Mouse (Mus musculus): ENCODE measurements around the gene Katna1. TPM values are rescaled to one million over a fixed set of nuclear protein-coding genes. Genes with fewer than 3 reads are reported as not detected.
"Not testable (repeated sequence)": the region's sequence is repeated elsewhere in the genome, so short reads cannot be mapped to it uniquely, and the experiment has no call there.

Katna1 gene
- polyA plus RNA-seq, 1 experiment from 2014 or later, result 45.5 TPM

DNA sequence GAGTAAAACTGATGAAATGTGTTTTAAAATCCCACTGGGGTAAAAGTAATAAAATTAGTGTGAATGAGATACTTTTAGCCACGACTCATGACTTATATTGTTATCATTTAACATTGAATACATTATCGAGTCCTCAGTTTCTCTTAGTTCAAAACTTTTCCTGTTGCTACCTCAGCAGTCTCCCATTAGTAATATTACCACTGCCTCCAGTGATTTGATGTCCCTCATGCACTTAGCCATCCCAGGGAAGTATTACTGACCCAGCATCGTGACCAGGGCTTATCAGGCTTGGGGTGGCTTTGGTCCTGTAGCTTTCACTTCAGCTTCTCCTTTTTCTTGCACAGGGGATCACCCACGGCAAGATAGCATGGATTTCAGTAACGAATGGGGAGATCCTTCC lies 15.7 kb upstream of the Katna1 start:
- Histone ChIP-seq H3K27me3 (ENCODE audit: control insufficient read depth, insufficient read depth, low read length) (no peaks in the 10 kb centered on the region), H3K36me3 (ENCODE audit: control insufficient read depth, insufficient read depth) (peaks cover 61% of the 10 kb centered on the region), H3K9ac (ENCODE audit: low read length) (no peak overlapping the region), H3K4me1 (ENCODE audit: control insufficient read depth, insufficient read depth, low read length) (no peaks in the 10 kb centered on the region), H3K4me2 (ENCODE audit: low read depth, low read length) (no peak overlapping the region), H3K9me3 (replicated peaks; ENCODE audit: control insufficient read depth, low read length) (no peaks in the 10 kb centered on the region), H3K4me3 (ENCODE audit: low read length) (no peak overlapping the region), H3K27ac (ENCODE audit: low read length) (no peak overlapping the region)
- WGBS, result 87% methylated on average over 5 of the region's 5 CpGs
- ATAC-seq (replicated peaks; ENCODE audit: extremely low read depth, insufficient read depth, low FRiP score), result no peak

DNA sequence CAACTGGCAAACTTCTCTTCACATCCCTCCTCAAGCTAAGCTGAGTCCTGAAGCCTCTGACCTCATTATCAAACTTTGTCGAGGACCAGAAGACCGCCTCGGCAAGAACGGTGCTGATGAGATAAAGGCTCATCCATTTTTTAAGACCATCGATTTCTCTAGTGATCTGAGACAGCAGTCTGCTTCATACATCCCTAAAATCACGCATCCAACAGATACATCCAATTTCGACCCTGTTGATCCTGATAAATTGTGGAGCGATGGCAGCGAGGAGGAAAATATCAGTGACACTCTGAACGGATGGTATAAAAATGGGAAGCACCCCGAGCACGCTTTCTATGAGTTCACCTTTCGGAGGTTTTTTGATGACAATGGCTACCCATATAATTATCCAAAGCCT lies 13.3 kb upstream of the Katna1 start:
- Histone ChIP-seq H3K9ac (ENCODE audit: low read length) (no peak overlapping the region), H3K4me1 (ENCODE audit: control insufficient read depth, insufficient read depth, low read length) (no peaks in the 10 kb centered on the region), H3K9me3 (replicated peaks; ENCODE audit: control insufficient read depth, low read length) (no peaks in the 10 kb centered on the region), H3K36me3 (ENCODE audit: control insufficient read depth, insufficient read depth) (peaks cover 54% of the 10 kb centered on the region), H3K27ac (ENCODE audit: low read length) (no peak overlapping the region), H3K4me3 (ENCODE audit: low read length) (no peak overlapping the region), H3K4me2 (ENCODE audit: low read depth, low read length) (no peak overlapping the region), H3K27me3 (ENCODE audit: control insufficient read depth, insufficient read depth, low read length) (no peaks in the 10 kb centered on the region)
- WGBS, result 82% methylated on average over 13 of the region's 13 CpGs
- no peak for ATAC-seq (replicated peaks; ENCODE audit: extremely low read depth, insufficient read depth, low FRiP score)

DNA sequence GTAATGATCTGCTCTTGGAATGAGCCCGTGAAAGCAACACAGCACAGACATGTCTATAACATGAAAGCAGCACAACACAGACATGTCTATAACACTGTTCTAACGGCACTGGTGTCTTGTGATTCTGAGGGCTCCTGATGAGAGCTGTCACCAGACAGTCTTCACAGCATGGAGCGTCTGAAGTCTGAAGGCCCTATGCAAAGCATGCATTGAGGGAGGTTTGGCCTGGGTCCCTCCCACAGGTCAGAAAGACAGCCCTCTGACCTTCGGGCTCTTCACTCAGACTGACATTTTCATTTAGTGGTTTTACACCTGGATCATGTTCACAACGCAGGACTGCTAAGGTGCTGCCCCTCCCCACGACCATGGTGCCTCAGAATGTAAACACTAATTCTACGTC lies 10.7 kb upstream of the Katna1 start:
- H3K27me3 ChIP-seq (ENCODE audit: control insufficient read depth, insufficient read depth, low read length), result no peaks in the 10 kb centered on the region
- H3K4me3 ChIP-seq (ENCODE audit: low read length), result no peak overlapping the region
- no peak overlapping the region for H3K4me2 ChIP-seq (ENCODE audit: low read depth, low read length)
- H3K27ac ChIP-seq (ENCODE audit: low read length), result no peak overlapping the region
- WGBS, result 76% methylated on average over 7 of the region's 7 CpGs
- ATAC-seq (replicated peaks; ENCODE audit: extremely low read depth, insufficient read depth, low FRiP score), result no peak
- no peak overlapping the region for H3K9ac ChIP-seq (ENCODE audit: low read length)
- no peaks in the 10 kb centered on the region for H3K9me3 ChIP-seq (replicated peaks; ENCODE audit: control insufficient read depth, low read length)
- H3K4me1 ChIP-seq (ENCODE audit: control insufficient read depth, insufficient read depth, low read length), result no peaks in the 10 kb centered on the region
- H3K36me3 ChIP-seq (ENCODE audit: control insufficient read depth, insufficient read depth), result peaks cover 44% of the 10 kb centered on the region

DNA sequence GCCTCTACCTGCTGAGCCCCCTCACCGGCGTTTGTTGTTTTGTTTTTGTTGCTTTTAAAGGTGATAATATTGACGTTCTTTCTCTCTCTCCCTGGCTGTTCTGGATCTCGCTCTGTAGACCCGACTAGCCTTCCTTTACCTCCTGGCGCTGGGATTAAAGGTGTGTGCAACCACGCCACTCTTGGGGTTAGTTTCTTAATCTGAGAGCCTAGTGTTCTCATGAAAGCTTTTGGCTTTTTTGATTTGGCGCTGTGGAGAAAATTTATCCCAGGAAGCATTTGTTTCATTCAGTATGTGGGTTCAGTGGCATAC lies 657 bp downstream of the Katna1 start:
- peak overlapping the region; percentile 90 for H3K9ac ChIP-seq (ENCODE audit: low read length)
- no peaks in the 10 kb centered on the region for H3K36me3 ChIP-seq (ENCODE audit: control insufficient read depth, insufficient read depth)
- peak overlapping the region; percentile 94 for H3K4me2 ChIP-seq (ENCODE audit: low read depth, low read length)
- H3K27ac ChIP-seq (ENCODE audit: low read length), result peak overlapping the region; percentile 83
- peak overlapping the region; percentile 97 for H3K4me3 ChIP-seq (ENCODE audit: low read length)
- H3K27me3 ChIP-seq (ENCODE audit: control insufficient read depth, insufficient read depth, low read length), result no peaks in the 10 kb centered on the region
- H3K9me3 ChIP-seq (replicated peaks; ENCODE audit: control insufficient read depth, low read length), result no peaks in the 10 kb centered on the region
- under 1% methylated on average over 8 of the region's 8 CpGs for whole genome bisulfite sequencing
- H3K4me1 ChIP-seq (ENCODE audit: control insufficient read depth, insufficient read depth, low read length), result peaks cover 10% of the 10 kb centered on the region
- no peak for ATAC-seq (replicated peaks; ENCODE audit: extremely low read depth, insufficient read depth, low FRiP score)

DNA sequence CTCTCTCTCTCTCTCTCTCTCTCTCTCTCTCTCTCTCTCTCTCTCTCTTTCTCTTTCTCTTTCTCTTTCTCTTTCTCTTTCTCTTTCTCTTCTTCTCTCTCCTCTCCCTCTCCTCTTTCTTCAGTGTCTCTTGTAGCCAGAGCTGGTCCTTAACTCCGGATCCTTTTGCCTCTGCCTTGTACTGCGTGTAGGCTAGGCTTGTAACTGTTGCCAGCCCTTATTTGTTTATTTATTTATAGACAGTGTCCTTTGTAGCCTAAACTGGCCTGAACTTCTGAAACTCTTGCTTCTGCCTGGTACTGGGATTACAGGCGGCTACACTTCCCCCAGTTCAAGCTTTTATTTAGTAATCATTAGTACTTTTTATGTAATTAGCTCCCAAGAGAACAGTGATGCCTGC lies 1.2 kb downstream of the Katna1 start:
- ATAC-seq (replicated peaks; ENCODE audit: extremely low read depth, insufficient read depth, low FRiP score), result no peak
- peak overlapping the region; percentile 10 for H3K9ac ChIP-seq (ENCODE audit: low read length)
- no peaks in the 10 kb centered on the region for H3K27me3 ChIP-seq (ENCODE audit: control insufficient read depth, insufficient read depth, low read length)
- no peak overlapping the region for H3K27ac ChIP-seq (ENCODE audit: low read length)
- H3K4me3 ChIP-seq (ENCODE audit: low read length), result peak overlapping the region; percentile 97
- peaks cover 10% of the 10 kb centered on the region for H3K4me1 ChIP-seq (ENCODE audit: control insufficient read depth, insufficient read depth, low read length)
- H3K4me2 ChIP-seq (ENCODE audit: low read depth, low read length), result peak overlapping the region; percentile 94
- no peaks in the 10 kb centered on the region for H3K36me3 ChIP-seq (ENCODE audit: control insufficient read depth, insufficient read depth)
- H3K9me3 ChIP-seq (replicated peaks; ENCODE audit: control insufficient read depth, low read length), result no peaks in the 10 kb centered on the region
- 17% methylated on average over 3 of the region's 3 CpGs for WGBS

DNA sequence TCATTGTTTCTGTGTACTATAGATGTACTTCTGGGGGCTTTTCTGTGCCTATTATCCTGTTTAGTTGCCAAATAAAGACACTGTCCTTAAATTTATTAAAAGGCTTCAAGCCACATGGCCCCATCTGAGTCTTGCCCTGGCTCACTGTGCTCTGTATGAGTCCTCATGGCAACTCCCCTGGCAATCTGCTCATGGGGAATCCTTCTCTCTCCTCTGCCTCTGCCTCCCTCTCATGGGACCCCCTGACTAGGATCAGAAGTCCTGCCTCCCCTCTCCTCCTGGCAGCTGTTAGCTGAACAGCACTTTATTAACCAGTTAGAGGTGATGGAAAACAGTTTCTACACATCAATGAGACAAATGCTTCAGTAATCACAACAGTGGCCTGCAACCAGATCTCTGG lies 5.8 kb downstream of the Katna1 start:
- no peaks in the 10 kb centered on the region for H3K9me3 ChIP-seq (replicated peaks; ENCODE audit: control insufficient read depth, low read length)
- no peak overlapping the region for H3K4me2 ChIP-seq (ENCODE audit: low read depth, low read length)
- no peak overlapping the region for H3K4me3 ChIP-seq (ENCODE audit: low read length)
- peaks cover 7% of the 10 kb centered on the region for H3K4me1 ChIP-seq (ENCODE audit: control insufficient read depth, insufficient read depth, low read length)
- H3K27ac ChIP-seq (ENCODE audit: low read length), result no peak overlapping the region
- no peaks in the 10 kb centered on the region for H3K27me3 ChIP-seq (ENCODE audit: control insufficient read depth, insufficient read depth, low read length)
- no peak overlapping the region for H3K9ac ChIP-seq (ENCODE audit: low read length)
- H3K36me3 ChIP-seq (ENCODE audit: control insufficient read depth, insufficient read depth), result no peaks in the 10 kb centered on the region
- no peak for ATAC-seq (replicated peaks; ENCODE audit: extremely low read depth, insufficient read depth, low FRiP score)

DNA sequence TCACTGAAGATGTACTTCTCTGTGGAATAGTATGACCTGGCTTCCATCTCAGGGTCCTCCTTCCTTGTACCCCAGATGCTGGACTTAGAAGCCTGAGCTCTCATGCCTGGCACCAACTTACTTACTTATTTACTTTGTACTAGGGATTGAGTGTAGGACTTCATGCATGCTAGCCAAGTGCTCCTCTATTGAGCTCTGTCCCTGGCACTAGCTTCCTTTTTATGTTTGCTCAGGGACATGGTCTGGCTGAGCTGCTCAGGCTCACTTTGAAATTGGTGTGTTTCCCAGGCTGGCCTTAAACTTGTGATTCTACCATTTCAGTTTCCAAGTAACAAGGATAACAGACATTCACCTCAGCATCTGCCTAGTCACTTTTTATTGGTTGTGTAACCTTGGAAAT lies 11.3 kb downstream of the Katna1 start:
- Histone ChIP-seq H3K9ac (ENCODE audit: low read length) (no peak overlapping the region), H3K4me2 (ENCODE audit: low read depth, low read length) (no peak overlapping the region), H3K9me3 (replicated peaks; ENCODE audit: control insufficient read depth, low read length) (no peaks in the 10 kb centered on the region), H3K27me3 (ENCODE audit: control insufficient read depth, insufficient read depth, low read length) (no peaks in the 10 kb centered on the region), H3K4me3 (ENCODE audit: low read length) (no peak overlapping the region), H3K36me3 (ENCODE audit: control insufficient read depth, insufficient read depth) (no peaks in the 10 kb centered on the region), H3K4me1 (ENCODE audit: control insufficient read depth, insufficient read depth, low read length) (no peaks in the 10 kb centered on the region), H3K27ac (ENCODE audit: low read length) (no peak overlapping the region)
- ATAC-seq (replicated peaks; ENCODE audit: extremely low read depth, insufficient read depth, low FRiP score), result no peak

DNA sequence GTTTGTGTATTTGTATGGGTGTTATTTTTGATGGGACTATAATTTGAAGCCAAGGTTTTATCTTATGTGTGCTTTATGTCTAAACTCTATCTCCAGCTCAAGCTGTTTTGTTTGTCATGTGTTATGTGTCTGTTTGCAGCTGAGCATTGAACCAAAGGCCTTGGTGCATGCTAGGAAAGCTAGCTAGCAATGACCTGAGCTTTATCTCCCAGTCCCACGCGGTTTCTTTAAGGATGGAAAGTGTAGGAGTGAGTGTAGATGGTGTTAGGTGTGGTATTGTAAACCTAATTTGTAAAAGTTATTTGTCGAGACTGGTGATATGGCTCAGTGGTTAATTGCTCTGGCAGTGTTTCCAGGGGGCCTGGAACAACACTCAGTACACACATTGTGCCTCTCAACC lies 12.1 kb downstream of the Katna1 start:
- WGBS, result 79% methylated on average over 3 of the region's 3 CpGs
- Histone ChIP-seq H3K36me3 (ENCODE audit: control insufficient read depth, insufficient read depth) (peaks cover 1% of the 10 kb centered on the region; the same call in 1 of the 2 replicates), H3K4me1 (ENCODE audit: control insufficient read depth, insufficient read depth, low read length) (no peaks in the 10 kb centered on the region), H3K27ac (ENCODE audit: low read length) (no peak overlapping the region), H3K27me3 (ENCODE audit: control insufficient read depth, insufficient read depth, low read length) (no peaks in the 10 kb centered on the region), H3K4me2 (ENCODE audit: low read depth, low read length) (no peak overlapping the region), H3K9me3 (replicated peaks; ENCODE audit: control insufficient read depth, low read length) (no peaks in the 10 kb centered on the region), H3K9ac (ENCODE audit: low read length) (no peak overlapping the region), H3K4me3 (ENCODE audit: low read length) (no peak overlapping the region)
- ATAC-seq (replicated peaks; ENCODE audit: extremely low read depth, insufficient read depth, low FRiP score), result no peak

DNA sequence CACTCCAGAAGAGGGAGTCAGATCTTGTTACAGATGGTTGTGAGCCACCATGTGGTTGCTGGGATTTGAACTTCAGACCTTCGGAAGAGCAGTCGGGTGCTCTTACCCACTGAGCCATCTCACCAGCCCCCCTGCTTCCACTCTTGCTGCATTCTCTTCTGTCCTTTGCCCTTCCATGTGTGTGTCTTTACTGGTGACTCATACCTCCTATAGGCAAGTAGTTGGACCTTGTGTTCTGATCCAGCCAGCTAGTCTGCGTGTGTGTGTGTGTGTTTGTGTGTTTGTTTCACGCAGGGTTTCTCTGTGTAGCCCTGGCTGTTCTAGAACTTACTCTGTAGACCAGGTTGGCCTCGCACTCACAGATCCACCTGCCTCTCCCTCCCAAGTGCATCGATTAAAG lies 19.7 kb downstream of the Katna1 start:
- peaks cover 24% of the 10 kb centered on the region for H3K36me3 ChIP-seq (ENCODE audit: control insufficient read depth, insufficient read depth)
- not testable (repeated sequence) for H3K9ac ChIP-seq (ENCODE audit: low read length); H3K9me3 ChIP-seq (replicated peaks; ENCODE audit: control insufficient read depth, low read length); H3K4me3 ChIP-seq (ENCODE audit: low read length); H3K27ac ChIP-seq (ENCODE audit: low read length); H3K4me1 ChIP-seq (ENCODE audit: control insufficient read depth, insufficient read depth, low read length); H3K4me2 ChIP-seq (ENCODE audit: low read depth, low read length); H3K27me3 ChIP-seq (ENCODE audit: control insufficient read depth, insufficient read depth, low read length); ATAC-seq (replicated peaks; ENCODE audit: extremely low read depth, insufficient read depth, low FRiP score)
- WGBS, result 95% methylated on average over 6 of the region's 6 CpGs

DNA sequence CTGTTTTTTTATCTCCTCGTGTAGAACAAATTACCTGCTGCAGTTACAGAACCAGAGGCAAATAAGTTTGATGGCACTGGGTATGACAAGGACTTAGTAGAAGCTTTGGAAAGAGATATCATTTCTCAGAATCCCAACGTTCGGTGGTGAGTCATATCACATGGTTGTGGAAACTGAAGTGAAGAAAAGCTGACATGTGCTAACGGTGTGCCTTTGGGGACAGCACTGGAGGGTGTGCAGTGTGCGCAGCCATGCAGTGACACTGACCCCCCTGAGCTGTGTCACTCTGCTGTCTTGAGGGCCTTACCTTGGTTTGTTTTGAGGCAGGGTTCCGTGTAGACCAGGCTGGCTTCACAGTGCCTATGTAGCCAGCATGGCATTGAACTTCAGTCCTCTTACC lies 23.0 kb downstream of the Katna1 start:
- Histone ChIP-seq H3K9me3 (replicated peaks; ENCODE audit: control insufficient read depth, low read length) (no peaks in the 10 kb centered on the region), H3K27ac (ENCODE audit: low read length) (no peak overlapping the region), H3K4me2 (ENCODE audit: low read depth, low read length) (no peak overlapping the region), H3K9ac (ENCODE audit: low read length) (no peak overlapping the region), H3K4me3 (ENCODE audit: low read length) (no peak overlapping the region), H3K4me1 (ENCODE audit: control insufficient read depth, insufficient read depth, low read length) (no peaks in the 10 kb centered on the region), H3K36me3 (ENCODE audit: control insufficient read depth, insufficient read depth) (peaks cover 31% of the 10 kb centered on the region), H3K27me3 (ENCODE audit: control insufficient read depth, insufficient read depth, low read length) (no peaks in the 10 kb centered on the region)
- ATAC-seq (replicated peaks; ENCODE audit: extremely low read depth, insufficient read depth, low FRiP score), result no peak
- 83% methylated on average over 6 of the region's 6 CpGs for WGBS

All from heart, embryonic 16.5 days (tissue).